In genomic region chr8:26824189-26824941, GRCm38 (mm10) we compare ENCODE assay signal across 25 mouse cellular contexts.
DNase-seq lines count a peak whose midpoint lies in the region; ATAC-seq and TF ChIP-seq lines count a peak whose summit lies in the region.
"Had no signal": no experiment of that assay in that cellular context is flagged by ENCODE, and none has a peak within 500 bp of the region (broad histone marks: within the 10 kb centered on the region; RNA-seq: fewer than 3 reads in every experiment).

No protein-coding gene starts in this region.

- peaks cover 21% of the 10 kb centered on the region for H3K4me1 ChIP-seq in embryonic facial prominence, embryonic 14.5 days (ENCODE audit: control insufficient read depth, insufficient read depth, low read length)
- peaks cover 23% of the 10 kb centered on the region for H3K4me1 ChIP-seq in embryonic facial prominence, embryonic 10.5 days
- peaks cover 12% of the 10 kb centered on the region for H3K4me1 ChIP-seq in embryonic fibroblast, embryonic 13.5 days (ENCODE audit: control insufficient read depth, insufficient read depth, low read length)
- H3K4me1 ChIP-seq: forebrain, embryonic 15.5 days; liver, embryonic 15.5 days; megakaryocyte, embryonic 14.5 days had no signal

- no peak overlapping the region for H3K27ac ChIP-seq in embryonic facial prominence, embryonic 14.5 days (replicated peaks; ENCODE audit: low read depth, low read length)
- H3K27ac ChIP-seq in embryonic facial prominence, embryonic 10.5 days (replicated peaks): no peak overlapping the region
- peak overlapping the region; percentile 60 for H3K27ac ChIP-seq in embryonic fibroblast, embryonic 13.5 days (ENCODE audit: insufficient read depth, low read length)
- H3K27ac ChIP-seq: embryonic facial prominence, embryonic 13.5 days; forebrain, embryonic 15.5 days; heart, adult 2 months; heart, embryonic 13.5 days; hindbrain, postnatal 0 days; kidney, postnatal 0 days; limb, embryonic 10.5 days; liver, embryonic 15.5 days; lung, embryonic 15.5 days had no signal

- no peaks in the 10 kb centered on the region; the same call in 1 of the 2 replicates for H3K27me3 ChIP-seq in embryonic facial prominence, embryonic 14.5 days (replicated peaks; ENCODE audit: control insufficient read depth, insufficient read depth, low read length)
- 0 out of 2 replicates have a peak, but pooled peaks cover 11% of the 10 kb centered on the region for H3K27me3 ChIP-seq in embryonic facial prominence, embryonic 10.5 days (replicated peaks; ENCODE audit: low read depth, poor library complexity, severe bottlenecking)
- H3K27me3 ChIP-seq: forebrain, embryonic 15.5 days; liver, embryonic 15.5 days; megakaryocyte, embryonic 14.5 days had no signal

- H3K9ac ChIP-seq in embryonic facial prominence, embryonic 14.5 days (ENCODE audit: low read depth, low read length): no peak overlapping the region
- H3K9ac ChIP-seq: embryonic facial prominence, embryonic 13.5 days; forebrain, embryonic 15.5 days; heart, embryonic 13.5 days; liver, embryonic 15.5 days; lung, embryonic 15.5 days had no signal

- no peak for TF ChIP-seq POLR2A in embryonic fibroblast, embryonic 13.5 days (IDR thresholded peaks at IDR 0.05; ENCODE audit: low read depth, low read length)

- 65% methylated on average over 8 of the region's 8 CpGs for WGBS in embryonic facial prominence, embryonic 14.5 days
- WGBS in embryonic facial prominence, embryonic 10.5 days: 84% methylated on average over 8 of the region's 8 CpGs

- intact Hi-C loops in left cerebral cortex, postnatal 10 days (cut with DNase I): no loop called here

- no peak for DNase-seq in embryonic facial prominence, embryonic 14.5 days (ENCODE audit: low spot score)
- no peak for DNase-seq in embryonic facial prominence, embryonic 10.5 days (ENCODE audit: low spot score)
- peak; percentile 37 for DNase-seq in 3134 (ENCODE audit: extremely low read depth, insufficient read length, low spot score)
- DNase-seq in NIH3T3 (ENCODE audit: low read depth): peak; percentile 67
- DNase-seq in ovary, postnatal 14 days (ENCODE audit: low spot score): no peak
- no peak for DNase-seq in left cerebral cortex, postnatal 10 days (ENCODE audit: extremely low spot score in 1 of 2, low spot score in 2 of 2)
- DNase-seq: cerebellum, adult 2 months; gastrocnemius, postnatal 25 days; heart, postnatal 14 days; liver; lung, postnatal 36 days; midbrain, embryonic 14.5 days; thymus, postnatal 14 days had no signal

- no peak for TF ChIP-seq CTCF in embryonic fibroblast, embryonic 13.5 days (IDR thresholded peaks at IDR 0.05; ENCODE audit: borderline replicate concordance, insufficient read depth, low read length)

- H3K9me3 ChIP-seq in embryonic facial prominence, embryonic 14.5 days (ENCODE audit: control insufficient read depth, low read length): no peaks in the 10 kb centered on the region
- H3K9me3 ChIP-seq in embryonic facial prominence, embryonic 10.5 days: no peaks in the 10 kb centered on the region
- H3K9me3 ChIP-seq: embryonic facial prominence, embryonic 13.5 days; forebrain, embryonic 15.5 days; heart, embryonic 13.5 days; limb, embryonic 10.5 days; liver, embryonic 15.5 days; lung, embryonic 15.5 days had no signal

- no peak overlapping the region for H3K4me3 ChIP-seq in embryonic facial prominence, embryonic 14.5 days (ENCODE audit: low read depth, low read length)
- H3K4me3 ChIP-seq in embryonic facial prominence, embryonic 10.5 days: no peak overlapping the region
- no peak overlapping the region for H3K4me3 ChIP-seq in embryonic fibroblast, embryonic 13.5 days (ENCODE audit: insufficient read depth, low read length)
- H3K4me3 ChIP-seq: embryonic facial prominence, embryonic 13.5 days; forebrain, embryonic 15.5 days; heart, adult 2 months; heart, embryonic 13.5 days; limb, embryonic 10.5 days; liver, embryonic 15.5 days; lung, embryonic 15.5 days; megakaryocyte, embryonic 14.5 days had no signal

- H3K36me3 ChIP-seq in embryonic facial prominence, embryonic 14.5 days (ENCODE audit: control insufficient read depth, insufficient read depth, low read length): no peaks in the 10 kb centered on the region
- no peaks in the 10 kb centered on the region for H3K36me3 ChIP-seq in embryonic facial prominence, embryonic 10.5 days (replicated peaks)
- H3K36me3 ChIP-seq: embryonic facial prominence, embryonic 13.5 days; forebrain, embryonic 15.5 days; heart, embryonic 13.5 days; limb, embryonic 10.5 days; liver, embryonic 15.5 days; lung, embryonic 15.5 days had no signal

- no peak overlapping the region for H3K4me2 ChIP-seq in embryonic facial prominence, embryonic 14.5 days (ENCODE audit: low read depth, low read length)
- H3K4me2 ChIP-seq: embryonic facial prominence, embryonic 13.5 days; forebrain, embryonic 15.5 days; heart, embryonic 13.5 days; liver, embryonic 15.5 days; lung, embryonic 15.5 days had no signal

- ATAC-seq in embryonic facial prominence, embryonic 14.5 days (ENCODE audit: low read depth): peak; percentile 47; the same call in 1 of the 2 replicates
- ATAC-seq: forebrain, embryonic 15.5 days; hindbrain, postnatal 0 days; intestine, postnatal 0 days had no signal

Comparison
In these comparisons a context has a peak if more than half of its experiments do, and no peak if none do; other contexts are left out.
1. DNase-seq: peak in 3134 (single experiment) and NIH3T3 (single experiment); none in embryonic facial prominence, embryonic 14.5 days (single experiment), embryonic facial prominence, embryonic 10.5 days (single experiment), ovary, postnatal 14 days (single experiment) and left cerebral cortex, postnatal 10 days (0 of 2).